Mouse (Mus musculus) myocyte (in vitro differentiated cells): ENCODE measurements at regions not wholly inside any gene's neighbourhood (a gene's known extent, or its start where the extent isn't known, plus 50 kb on each side); places are given as distances from the start of the nearest gene placed in this dataset.

Experiments
- CEBPB ChIP-seq: IDR thresholded peaks from 2 replicates; pipeline ENCODE4 v1.6.1; 2011; ENCODE audit warnings: mild to moderate bottlenecking, moderate library complexity; ENCODE audit not compliant: poor library complexity, insufficient read depth, severe bottlenecking
- E2F4 ChIP-seq: IDR thresholded peaks from one replicate; pipeline ENCODE4 v1.6.1; 2011; ENCODE audit warnings: mild to moderate bottlenecking, control low read depth, moderate library complexity; ENCODE audit not compliant: insufficient read depth
- MAX ChIP-seq: IDR thresholded peaks from one replicate; pipeline ENCODE4 v1.6.1; 2011; ENCODE audit warnings: low read depth, mild to moderate bottlenecking, control low read depth
- MYOD1 ChIP-seq, 3 experiments: IDR thresholded peaks; one replicate each; pipeline ENCODE4 v1.6.1; 2011; ENCODE audit warnings: control low read depth in 2 of 3, low read depth in 2 of 3, mild to moderate bottlenecking in 2 of 3, moderate library complexity in 1 of 3; ENCODE audit not compliant: insufficient read length in 2 of 3, control insufficient read depth in 1 of 3
- POLR2A ChIP-seq: IDR thresholded peaks from one replicate; pipeline ENCODE4 v1.6.1; 2011; ENCODE audit warnings: low read depth, mild to moderate bottlenecking, control low read depth, moderate library complexity; ENCODE audit not compliant: insufficient read length
- POLR2AphosphoS2 ChIP-seq: IDR thresholded peaks from one replicate; pipeline ENCODE4 v1.6.1; 2011; ENCODE audit warnings: low read depth, control low read depth; ENCODE audit not compliant: insufficient read length
- TCF12 ChIP-seq: IDR thresholded peaks from one replicate; pipeline ENCODE4 v1.6.1; 2011; ENCODE audit warnings: mild to moderate bottlenecking, control low read depth; ENCODE audit not compliant: poor library complexity, insufficient read depth, severe bottlenecking
- USF1 ChIP-seq: IDR thresholded peaks from one replicate; pipeline ENCODE4 v1.6.1; 2011; ENCODE audit warnings: low read depth, mild to moderate bottlenecking, control low read depth, moderate library complexity

- TF ChIP-seq POLR2A (no peak), TCF12 (no peak), USF1 (no peak), POLR2AphosphoS2 (no peak), E2F4 (no peak), CEBPB (no peak), MYOD1 (IDR thresholded peaks at IDR 0.05; ENCODE audit: control insufficient read depth in 1 of 3, insufficient read length in 2 of 3, low read depth in 2 of 3) (no peak), MAX (no peak)
Measured at GRCm38 (mm10) chr12:106212397-106212796, 202.4 kb downstream of the Vrk1 start.
